Mouse (Mus musculus): Measurements from ENCODE around the gene Trpt1. TPM values are rescaled to one million over a fixed set of nuclear protein-coding genes. Genes with fewer than 3 reads are reported as not detected.

Gene Trpt1
- polyA plus RNA-seq, 1 experiment from 2014 or later = 29.8 TPM

DNA sequence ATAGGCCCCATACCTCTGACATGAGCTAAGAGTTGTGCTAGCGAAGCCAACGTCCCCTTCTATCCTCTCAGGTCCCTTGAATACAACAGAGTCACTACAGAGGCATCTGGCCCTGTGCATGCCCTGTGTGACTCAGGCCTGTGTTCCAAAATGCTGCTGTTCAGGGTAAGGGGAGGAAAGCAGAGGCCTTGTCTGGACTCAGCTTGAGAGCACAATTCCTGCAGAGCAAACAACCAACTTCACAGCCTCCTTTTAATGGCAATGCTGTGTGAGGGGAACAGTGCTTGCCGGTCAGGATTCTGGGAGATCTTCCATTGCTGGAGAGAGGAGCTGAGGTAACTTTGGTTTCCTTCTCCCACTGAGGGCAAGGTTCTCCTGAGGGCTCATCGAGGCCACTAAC, 48.3 kb downstream of the Trpt1 start:
- Histone ChIP-seq H3K4me1 (ENCODE audit: control insufficient read depth, insufficient read depth, low read length) (0 out of 2 replicates have a peak, but pooled peaks cover 4% of the 10 kb centered on the region), H3K27ac (ENCODE audit: low read depth, low read length) (no peak overlapping the region), H3K27me3 (ENCODE audit: control insufficient read depth, insufficient read depth, low read length) (no peaks in the 10 kb centered on the region), H3K4me3 (ENCODE audit: low read depth, low read length) (no peak overlapping the region), H3K4me2 (ENCODE audit: low read depth, low read length) (no peak overlapping the region), H3K9me3 (ENCODE audit: control insufficient read depth, low read length) (no peaks in the 10 kb centered on the region), H3K36me3 (ENCODE audit: control insufficient read depth, insufficient read depth, low read length) (no peaks in the 10 kb centered on the region), H3K9ac (replicated peaks; ENCODE audit: low read depth, low read length) (no peak overlapping the region)
- 41% methylated on average over 4 of the region's 4 CpGs for WGBS
- ATAC-seq (ENCODE audit: low read depth) = no peak

GRCm38 (mm10) chr19:7044706-7045105, 48.8 kb downstream of the Trpt1 start:
- H3K4me1 ChIP-seq (ENCODE audit: control insufficient read depth, insufficient read depth, low read length) = 0 out of 2 replicates have a peak, but pooled peaks cover 4% of the 10 kb centered on the region
- no peaks in the 10 kb centered on the region for H3K9me3 ChIP-seq (ENCODE audit: control insufficient read depth, low read length)
- ATAC-seq (ENCODE audit: low read depth) = no peak
- no peak overlapping the region for H3K4me2 ChIP-seq (ENCODE audit: low read depth, low read length)
- H3K27ac ChIP-seq (ENCODE audit: low read depth, low read length) = no peak overlapping the region
- no peak overlapping the region for H3K4me3 ChIP-seq (ENCODE audit: low read depth, low read length)
- WGBS = 14% methylated on average over 4 of the region's 4 CpGs
- no peaks in the 10 kb centered on the region for H3K27me3 ChIP-seq (ENCODE audit: control insufficient read depth, insufficient read depth, low read length)
- no peaks in the 10 kb centered on the region for H3K36me3 ChIP-seq (ENCODE audit: control insufficient read depth, insufficient read depth, low read length)
- no peak overlapping the region for H3K9ac ChIP-seq (replicated peaks; ENCODE audit: low read depth, low read length)

Other genes with a start within 250 kb of the Trpt1 start
- gene Rps6ka4, start 155.5 kb upstream of the Trpt1 start, polyA plus RNA-seq (2014; fragmentation: Nextera tagmentation; extraction: Ambion mirVana) = 9.6 and 10.4 TPM in 2 replicates
- 0.32 TPM in 2 replicates for gene Ccdc88b, start 137.9 kb upstream of the Trpt1 start, polyA plus RNA-seq (2014; fragmentation: Nextera tagmentation; extraction: Ambion mirVana)
- gene Trmt112, start 86.4 kb upstream of the Trpt1 start, polyA plus RNA-seq (2014; fragmentation: Nextera tagmentation; extraction: Ambion mirVana) = 104 and 106 TPM in 2 replicates
- gene Prdx5, start 86.0 kb upstream of the Trpt1 start, polyA plus RNA-seq (2014; fragmentation: Nextera tagmentation; extraction: Ambion mirVana) = 240 and 272 TPM in 2 replicates
- 6.9 and 8.4 TPM in 2 replicates for gene Esrra, start 74.3 kb upstream of the Trpt1 start, polyA plus RNA-seq (2014; fragmentation: Nextera tagmentation; extraction: Ambion mirVana)
- gene Catsperz, start 70.8 kb upstream of the Trpt1 start, polyA plus RNA-seq (2014; fragmentation: Nextera tagmentation; extraction: Ambion mirVana) = 0.94 and 5.6 TPM in 2 replicates
- gene Kcnk4, start 61.6 kb upstream of the Trpt1 start, polyA plus RNA-seq (2014; fragmentation: Nextera tagmentation; extraction: Ambion mirVana) = 9.4 and 9.9 TPM in 2 replicates
- 87.4 and 87.8 TPM in 2 replicates for gene Bad, start 54.3 kb upstream of the Trpt1 start, polyA plus RNA-seq (2014; fragmentation: Nextera tagmentation; extraction: Ambion mirVana)
- gene Gpr137, start 53.7 kb upstream of the Trpt1 start, polyA plus RNA-seq (2014; fragmentation: Nextera tagmentation; extraction: Ambion mirVana) = 57.3 and 59.6 TPM in 2 replicates
- gene Ppp1r14b, start 21.2 kb upstream of the Trpt1 start, polyA plus RNA-seq (2014; fragmentation: Nextera tagmentation; extraction: Ambion mirVana) = 140 and 162 TPM in 2 replicates
- 7.6 and 17.6 TPM in 2 replicates for gene Plcb3, start 19.7 kb upstream of the Trpt1 start, polyA plus RNA-seq (2014; fragmentation: Nextera tagmentation; extraction: Ambion mirVana)
- 93.0 and 119 TPM in 2 replicates for gene Fkbp2, start 15.6 kb upstream of the Trpt1 start, polyA plus RNA-seq (2014; fragmentation: Nextera tagmentation; extraction: Ambion mirVana)
- gene Vegfb, start 8.5 kb upstream of the Trpt1 start, polyA plus RNA-seq (2014; fragmentation: Nextera tagmentation; extraction: Ambion mirVana) = 52.0 and 60.9 TPM in 2 replicates
- 23.7 and 28.5 TPM in 2 replicates for gene Dnajc4, start 3.6 kb upstream of the Trpt1 start, polyA plus RNA-seq (2014; fragmentation: Nextera tagmentation; extraction: Ambion mirVana)
- gene Nudt22, start within 50 bp of the Trpt1 start, polyA plus RNA-seq (2014; fragmentation: Nextera tagmentation; extraction: Ambion mirVana) = 22.0 and 22.6 TPM in 2 replicates
- 1.9 and 4.9 TPM in 2 replicates for gene Fermt3, start 23.3 kb downstream of the Trpt1 start, polyA plus RNA-seq (2014; fragmentation: Nextera tagmentation; extraction: Ambion mirVana)
- gene Stip1, start 43.8 kb downstream of the Trpt1 start, polyA plus RNA-seq (2014; fragmentation: Nextera tagmentation; extraction: Ambion mirVana) = 207 and 215 TPM in 2 replicates
- 4.7 and 5.6 TPM in 2 replicates for gene Macrod1, start 60.7 kb downstream of the Trpt1 start, polyA plus RNA-seq (2014; fragmentation: Nextera tagmentation; extraction: Ambion mirVana)
- gene Flrt1, start 109.6 kb downstream of the Trpt1 start, polyA plus RNA-seq (2014; fragmentation: Nextera tagmentation; extraction: Ambion mirVana) = 11.0 and 13.3 TPM in 2 replicates
- 240 and 255 TPM in 2 replicates for gene Otub1, start 210.2 kb downstream of the Trpt1 start, polyA plus RNA-seq (2014; fragmentation: Nextera tagmentation; extraction: Ambion mirVana)
- gene Cox8a, start 221.5 kb downstream of the Trpt1 start, polyA plus RNA-seq (2014; fragmentation: Nextera tagmentation; extraction: Ambion mirVana) = 1,130 and 1,330 TPM in 2 replicates
- gene Naa40, start 245.1 kb downstream of the Trpt1 start, polyA plus RNA-seq (2014; fragmentation: Nextera tagmentation; extraction: Ambion mirVana) = 68.7 and 71.3 TPM in 2 replicates

All from neural tube, embryonic 14.5 days (tissue).